Mouse (Mus musculus): ENCODE measurements around the gene Ankrd28. TPM values are rescaled to one million over a fixed set of nuclear protein-coding genes. Genes with fewer than 3 reads are reported as not detected.
"Not testable (repeated sequence)": the region's sequence is repeated elsewhere in the genome, so short reads cannot be mapped to it uniquely, and the experiment has no call there.

The Ankrd28 gene
- 10 to 100 TPM; 23.3 to 28.3 TPM for total RNA-seq (2021)

- DNase-seq: peak; percentile 94
- intact Hi-C loops (cut with DNase I): loop anchor here (5.0 kb wide), 1 partner anchor 72 kb away; no protein-coding TSS in a partner anchor
These were observed at the start of gene Ankrd28 for GRCm38 (mm10) chr14:31830571-31831369. Gene Ankrd28 (minus strand): TSS chr14:31830651.

- intact Hi-C loops (cut with DNase I): no loop called here
- no peak for DNase-seq
These were observed 49.0 kb upstream of the Ankrd28 start for GRCm38 (mm10) chr14:31879456-31879855.

- intact Hi-C loops (cut with DNase I): no loop called here
- peak; percentile 35 to 36 for DNase-seq
These were observed 41.7 kb upstream of the Ankrd28 start for GRCm38 (mm10) chr14:31872130-31872529.

GRCm38 (mm10) chr14:31870436-31870835 is 40.0 kb upstream of the Ankrd28 start:
- DNase-seq: no peak
- intact Hi-C loops (cut with DNase I): no loop called here

- no peak for DNase-seq
- intact Hi-C loops (cut with DNase I): no loop called here
These were observed 38.1 kb upstream of the Ankrd28 start for GRCm38 (mm10) chr14:31868591-31868990.

GRCm38 (mm10) chr14:31866366-31866765 is 35.9 kb upstream of the Ankrd28 start:
- intact Hi-C loops (cut with DNase I); DNase-seq: not testable (repeated sequence)

GRCm38 (mm10) chr14:31858679-31859078 is 28.2 kb upstream of the Ankrd28 start:
- no peak for DNase-seq
- intact Hi-C loops (cut with DNase I): no loop called here

- no peak for DNase-seq
- intact Hi-C loops (cut with DNase I): no loop called here
These were observed 26.9 kb upstream of the Ankrd28 start for GRCm38 (mm10) chr14:31857096-31857975.

- no peak for DNase-seq
- intact Hi-C loops (cut with DNase I): no loop called here
These were observed 25.6 kb upstream of the Ankrd28 start for GRCm38 (mm10) chr14:31856007-31856406.

- no peak for DNase-seq
- intact Hi-C loops (cut with DNase I): no loop called here
These were observed 24.2 kb upstream of the Ankrd28 start for GRCm38 (mm10) chr14:31854667-31855066.

- intact Hi-C loops (cut with DNase I): no loop called here
- no peak for DNase-seq
These were observed 13.1 kb upstream of the Ankrd28 start for GRCm38 (mm10) chr14:31843571-31843970.

GRCm38 (mm10) chr14:31832022-31832421 is 1.6 kb upstream of the Ankrd28 start:
- intact Hi-C loops (cut with DNase I): loop anchor here (5.0 kb wide), 1 partner anchor 70 kb away; no protein-coding TSS in a partner anchor
- DNase-seq: no peak

GRCm38 (mm10) chr14:31831370-31831712 is 890 bp upstream of the Ankrd28 start:
- DNase-seq: peak in 1 of 2 experiments; percentile 6
- intact Hi-C loops (cut with DNase I): loop anchor here (5.0 kb wide), 1 partner anchor 71 kb away; no protein-coding TSS in a partner anchor

- intact Hi-C loops (cut with DNase I): loop anchor here (5.0 to 10.0 kb wide), 2 partner anchors 72 to 575 kb away; partner anchors contain the start of genes Bap1 and Phf7
- DNase-seq: peak; percentile 43 to 71
These were observed 489 bp downstream of the Ankrd28 start for GRCm38 (mm10) chr14:31829761-31830562.

GRCm38 (mm10) chr14:31827221-31827620 is 3.2 kb downstream of the Ankrd28 start:
- intact Hi-C loops (cut with DNase I): loop anchor here (10.0 kb wide), 1 partner anchor 572 kb away; the partner anchor contains the start of genes Bap1 and Phf7

GRCm38 (mm10) chr14:31809942-31810341 is 20.5 kb downstream of the Ankrd28 start:
- no peak for DNase-seq
- intact Hi-C loops (cut with DNase I): no loop called here

More at GRCm38 (mm10) chr14:31827221-31827620, 3.2 kb downstream of the Ankrd28 start:
- DNase-seq: no peak

GRCm38 (mm10) chr14:31803791-31804190 is 26.7 kb downstream of the Ankrd28 start:
- intact Hi-C loops (cut with DNase I): no loop called here
- no peak for DNase-seq

GRCm38 (mm10) chr14:31800976-31801375 is 29.5 kb downstream of the Ankrd28 start:
- no peak for DNase-seq
- intact Hi-C loops (cut with DNase I): no loop called here

- intact Hi-C loops (cut with DNase I): no loop called here
- DNase-seq: no peak
These were observed 30.0 kb downstream of the Ankrd28 start for GRCm38 (mm10) chr14:31800446-31800845.

- intact Hi-C loops (cut with DNase I): loop anchor here (5.0 kb wide), 1 partner anchor 103 kb away; no protein-coding TSS in a partner anchor
- DNase-seq: no peak
These were observed 31.5 kb downstream of the Ankrd28 start for GRCm38 (mm10) chr14:31798937-31799336.

Data from heart, postnatal 36 days (tissue).